Mouse (Mus musculus): ENCODE results near the gene Card10. TPM values are rescaled to one million over a fixed set of nuclear protein-coding genes. Genes with fewer than 3 reads are reported as not detected.
A peak's percentile ranks its signal among the peaks of the same experiment; 100 is the strongest.

The Card10 gene
- polyA plus RNA-seq, 1 experiment from 2014 or later: 10.6 TPM

- H3K4me2 ChIP-seq (replicated peaks; ENCODE audit: low read depth, low read length): no peak overlapping the region
- H3K27ac ChIP-seq (ENCODE audit: low read length): no peak overlapping the region
- H3K4me3 ChIP-seq (ENCODE audit: low read length): no peak overlapping the region
- 0 out of 2 replicates have a peak, but pooled peaks cover 5% of the 10 kb centered on the region for H3K27me3 ChIP-seq (ENCODE audit: insufficient read depth, low read length)
- H3K4me1 ChIP-seq (ENCODE audit: insufficient read depth, low read length): peaks cover 17% of the 10 kb centered on the region
- H3K9ac ChIP-seq (replicated peaks; ENCODE audit: low read length): no peak overlapping the region
- peaks cover 7% of the 10 kb centered on the region; the same call in 1 of the 2 replicates for H3K36me3 ChIP-seq (ENCODE audit: insufficient read depth, low read length)
- H3K9me3 ChIP-seq (ENCODE audit: low read length): no peaks in the 10 kb centered on the region
- WGBS: 80% methylated on average over 13 of the region's 13 CpGs
- ATAC-seq (ENCODE audit: low FRiP score, low TSS enrichment): no peak
Observed at GRCm38 (mm10) chr15:78789721-78790323, 13.0 kb downstream of the Card10 start.

DNA sequence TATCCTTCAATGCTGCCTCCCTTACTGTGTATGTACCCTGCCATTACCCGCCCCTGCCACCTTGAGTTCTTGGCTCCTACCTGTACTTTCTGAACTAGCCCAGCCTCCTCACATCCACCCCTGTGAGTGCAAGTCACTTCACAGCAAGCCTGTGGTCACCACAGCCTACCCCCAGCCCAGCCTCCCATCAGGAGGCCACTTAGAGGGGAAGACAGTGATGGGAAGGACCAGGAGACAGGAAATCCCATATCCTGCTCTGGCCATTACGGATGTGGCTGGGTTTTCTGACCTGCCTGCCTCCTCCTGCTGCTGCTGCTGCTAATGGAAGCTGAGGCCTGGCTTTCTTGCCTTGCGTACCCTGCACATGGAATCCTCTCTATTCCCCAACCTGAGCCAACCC is 14.8 kb downstream of the Card10 start:
- H3K27me3 ChIP-seq (ENCODE audit: insufficient read depth, low read length): 0 out of 2 replicates have a peak, but pooled peaks cover 5% of the 10 kb centered on the region
- H3K27ac ChIP-seq (ENCODE audit: low read length): peak overlapping the region; percentile 80
- H3K9me3 ChIP-seq (ENCODE audit: low read length): no peaks in the 10 kb centered on the region
- peaks cover 4% of the 10 kb centered on the region; the same call in 1 of the 2 replicates for H3K36me3 ChIP-seq (ENCODE audit: insufficient read depth, low read length)
- H3K4me2 ChIP-seq (replicated peaks; ENCODE audit: low read depth, low read length): no peak overlapping the region
- peaks cover 17% of the 10 kb centered on the region; the same call in 1 of the 2 replicates for H3K4me1 ChIP-seq (ENCODE audit: insufficient read depth, low read length)
- 69% methylated on average over 3 of the region's 3 CpGs for WGBS
- H3K4me3 ChIP-seq (ENCODE audit: low read length): no peak overlapping the region
- H3K9ac ChIP-seq (replicated peaks; ENCODE audit: low read length): peak overlapping the region; percentile 36; the same call in 1 of the 2 replicates
- ATAC-seq (ENCODE audit: low FRiP score, low TSS enrichment): no peak

- ATAC-seq (ENCODE audit: low FRiP score, low TSS enrichment): no peak
- H3K27me3 ChIP-seq (ENCODE audit: insufficient read depth, low read length): 0 out of 2 replicates have a peak, but pooled peaks cover 5% of the 10 kb centered on the region
- peak overlapping the region; percentile 80 for H3K27ac ChIP-seq (ENCODE audit: low read length)
- no peak overlapping the region for H3K4me2 ChIP-seq (replicated peaks; ENCODE audit: low read depth, low read length)
- H3K9ac ChIP-seq (replicated peaks; ENCODE audit: low read length): no peak overlapping the region
- 0 out of 2 replicates have a peak, but pooled peaks cover 3% of the 10 kb centered on the region for H3K36me3 ChIP-seq (ENCODE audit: insufficient read depth, low read length)
- no peak overlapping the region for H3K4me3 ChIP-seq (ENCODE audit: low read length)
- WGBS: 49% methylated on average over 9 of the region's 9 CpGs
- H3K9me3 ChIP-seq (ENCODE audit: low read length): no peaks in the 10 kb centered on the region
- H3K4me1 ChIP-seq (ENCODE audit: insufficient read depth, low read length): peaks cover 17% of the 10 kb centered on the region; the same call in 1 of the 2 replicates
Observed at GRCm38 (mm10) chr15:78787287-78787856, 15.5 kb downstream of the Card10 start.

- Histone ChIP-seq H3K4me2 (replicated peaks; ENCODE audit: low read depth, low read length) (no peak overlapping the region), H3K4me1 (ENCODE audit: insufficient read depth, low read length) (peaks cover 14% of the 10 kb centered on the region; the same call in 1 of the 2 replicates), H3K36me3 (ENCODE audit: insufficient read depth, low read length) (0 out of 2 replicates have a peak, but pooled peaks cover 3% of the 10 kb centered on the region), H3K27me3 (ENCODE audit: insufficient read depth, low read length) (0 out of 2 replicates have a peak, but pooled peaks cover 5% of the 10 kb centered on the region), H3K9ac (replicated peaks; ENCODE audit: low read length) (no peak overlapping the region), H3K27ac (ENCODE audit: low read length) (peak overlapping the region; percentile 80), H3K9me3 (ENCODE audit: low read length) (no peaks in the 10 kb centered on the region), H3K4me3 (ENCODE audit: low read length) (no peak overlapping the region)
- 81% methylated on average over 9 of the region's 9 CpGs for WGBS
- ATAC-seq (ENCODE audit: low FRiP score, low TSS enrichment): no peak
Observed at GRCm38 (mm10) chr15:78786411-78786818, 16.4 kb downstream of the Card10 start.

DNA sequence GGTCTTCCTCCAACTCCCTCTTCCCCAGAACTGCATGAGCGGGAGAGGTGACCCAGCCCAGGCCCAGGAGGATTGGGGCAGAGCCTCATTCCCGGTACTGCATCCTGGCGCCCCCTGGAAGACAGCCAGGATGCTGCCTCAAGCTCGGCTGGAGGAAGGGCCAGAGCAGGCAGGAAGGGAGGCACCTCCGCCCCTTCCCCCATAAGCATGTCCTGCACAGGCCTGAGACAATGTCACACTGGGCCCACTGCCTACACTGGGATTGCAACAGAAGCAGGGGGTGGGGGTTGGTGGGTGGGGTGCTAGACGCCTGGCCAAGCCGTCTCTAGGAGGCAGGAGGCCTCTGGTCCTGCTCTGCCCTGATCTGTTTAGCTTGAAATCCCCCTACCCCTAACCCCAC is 16.9 kb downstream of the Card10 start:
- Histone ChIP-seq H3K27ac (ENCODE audit: low read length) (peak overlapping the region; percentile 80), H3K36me3 (ENCODE audit: insufficient read depth, low read length) (0 out of 2 replicates have a peak, but pooled peaks cover 3% of the 10 kb centered on the region)
- ATAC-seq (ENCODE audit: low FRiP score, low TSS enrichment): peak; percentile 66; the same call in 1 of the 2 replicates

DNA sequence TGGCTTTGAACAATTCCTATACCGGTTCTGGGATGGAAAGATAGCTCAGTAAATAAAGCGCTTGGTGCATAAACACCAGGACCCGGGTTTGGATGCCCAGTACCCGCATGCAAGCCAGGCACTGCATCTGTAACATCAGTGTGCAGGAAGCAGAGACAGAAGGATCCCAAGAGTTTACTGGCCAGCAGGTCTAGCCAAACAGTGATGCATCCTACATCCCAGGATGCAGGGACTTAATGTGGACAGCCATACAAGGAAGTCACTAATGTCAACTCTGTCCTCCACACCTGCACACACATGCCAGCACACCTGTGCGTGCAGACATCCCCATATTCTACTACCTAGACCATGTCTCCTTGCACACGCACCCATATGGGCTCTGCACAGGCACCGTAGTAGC is 17.6 kb downstream of the Card10 start:
- H3K27me3 ChIP-seq (ENCODE audit: insufficient read depth, low read length): 0 out of 2 replicates have a peak, but pooled peaks cover 5% of the 10 kb centered on the region
- H3K4me2 ChIP-seq (replicated peaks; ENCODE audit: low read depth, low read length): no peak overlapping the region
- ATAC-seq (ENCODE audit: low FRiP score, low TSS enrichment): no peak
- peak overlapping the region; percentile 8; the same call in 1 of the 2 replicates for H3K27ac ChIP-seq (ENCODE audit: low read length)
- 89% methylated on average over 7 of the region's 7 CpGs for WGBS
- H3K4me3 ChIP-seq (ENCODE audit: low read length): no peak overlapping the region
- no peak overlapping the region for H3K9ac ChIP-seq (replicated peaks; ENCODE audit: low read length)
- peaks cover 6% of the 10 kb centered on the region; the same call in 1 of the 2 replicates for H3K4me1 ChIP-seq (ENCODE audit: insufficient read depth, low read length)
- H3K36me3 ChIP-seq (ENCODE audit: insufficient read depth, low read length): 0 out of 2 replicates have a peak, but pooled peaks cover 3% of the 10 kb centered on the region
- no peaks in the 10 kb centered on the region for H3K9me3 ChIP-seq (ENCODE audit: low read length)

More for the DNA sequence above, 16.9 kb downstream of the Card10 start:
- Histone ChIP-seq H3K4me3 (ENCODE audit: low read length) (no peak overlapping the region), H3K4me1 (ENCODE audit: insufficient read depth, low read length) (peaks cover 12% of the 10 kb centered on the region; the same call in 1 of the 2 replicates), H3K9me3 (ENCODE audit: low read length) (no peaks in the 10 kb centered on the region), H3K9ac (replicated peaks; ENCODE audit: low read length) (no peak overlapping the region), H3K4me2 (replicated peaks; ENCODE audit: low read depth, low read length) (no peak overlapping the region), H3K27me3 (ENCODE audit: insufficient read depth, low read length) (0 out of 2 replicates have a peak, but pooled peaks cover 5% of the 10 kb centered on the region)
- 44% methylated on average over 7 of the region's 7 CpGs for WGBS

DNA sequence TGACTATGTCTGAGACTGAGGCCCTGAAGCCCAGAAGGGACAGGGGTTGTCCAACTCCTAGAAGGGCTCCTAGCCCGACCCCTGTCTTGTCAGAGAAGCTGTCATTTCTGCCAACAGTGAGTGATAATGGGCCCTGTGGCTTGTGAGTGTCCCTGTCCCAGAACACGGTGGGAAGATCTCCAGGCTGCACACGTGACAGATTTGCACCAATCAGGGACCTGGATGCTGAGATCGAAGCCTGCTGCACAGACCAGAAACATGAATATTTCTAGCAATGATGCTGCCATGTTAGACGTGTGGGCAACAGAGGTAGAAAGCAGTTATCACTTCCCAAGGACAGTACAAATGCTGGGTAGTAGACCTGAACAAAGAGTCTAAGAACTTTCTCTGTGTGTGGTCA is 18.3 kb downstream of the Card10 start:
- Histone ChIP-seq H3K27me3 (ENCODE audit: insufficient read depth, low read length) (0 out of 2 replicates have a peak, but pooled peaks cover 5% of the 10 kb centered on the region), H3K36me3 (ENCODE audit: insufficient read depth, low read length) (0 out of 2 replicates have a peak, but pooled peaks cover 3% of the 10 kb centered on the region), H3K4me1 (ENCODE audit: insufficient read depth, low read length) (peaks cover 6% of the 10 kb centered on the region; the same call in 1 of the 2 replicates), H3K9me3 (ENCODE audit: low read length) (no peaks in the 10 kb centered on the region), H3K9ac (replicated peaks; ENCODE audit: low read length) (no peak overlapping the region), H3K4me3 (ENCODE audit: low read length) (no peak overlapping the region), H3K27ac (ENCODE audit: low read length) (no peak overlapping the region), H3K4me2 (replicated peaks; ENCODE audit: low read depth, low read length) (no peak overlapping the region)
- ATAC-seq (ENCODE audit: low FRiP score, low TSS enrichment): no peak
- WGBS: 72% methylated on average over 5 of the region's 5 CpGs

DNA sequence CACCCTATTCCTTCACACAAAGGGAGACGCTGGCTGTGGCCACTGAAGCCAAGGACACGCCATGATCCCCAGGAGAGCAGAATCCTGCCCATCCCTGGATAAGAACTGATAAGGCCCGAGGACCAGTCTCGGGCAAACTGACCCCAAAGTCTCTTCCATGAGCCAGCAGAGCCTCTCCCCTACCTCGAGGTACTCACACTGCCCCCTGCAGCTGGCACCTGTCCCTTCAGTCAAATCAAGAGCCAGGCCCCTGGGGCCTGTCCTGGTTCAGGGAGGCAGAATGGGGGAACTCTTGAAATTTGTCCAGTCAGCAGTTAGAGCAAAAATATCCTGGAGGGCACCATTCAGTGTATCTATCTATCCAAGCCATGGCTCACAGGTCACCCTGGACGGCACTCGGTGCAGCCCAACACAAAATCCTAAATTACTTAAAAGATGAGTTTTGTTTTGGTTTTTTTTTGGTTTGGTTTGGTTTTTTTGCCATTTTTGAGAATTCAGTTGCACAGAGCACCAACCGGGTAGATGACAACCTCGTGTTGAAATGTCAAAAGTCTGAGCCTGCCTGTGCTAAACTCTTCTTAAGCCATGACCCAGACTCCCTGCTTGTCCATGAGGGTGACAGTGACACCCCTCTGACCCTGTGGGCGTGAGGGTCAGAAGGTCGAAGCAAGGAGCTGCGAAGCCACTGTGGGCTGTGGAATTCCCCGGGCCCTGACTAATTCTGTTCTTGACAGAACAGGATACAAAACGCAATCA is 20.3 kb downstream of the Card10 start:
- 69% methylated on average over 14 of the region's 14 CpGs for WGBS
- no peaks in the 10 kb centered on the region for H3K36me3 ChIP-seq (ENCODE audit: insufficient read depth, low read length)
- H3K4me2 ChIP-seq (replicated peaks; ENCODE audit: low read depth, low read length): no peak overlapping the region
- no peak overlapping the region for H3K9ac ChIP-seq (replicated peaks; ENCODE audit: low read length)
- H3K4me3 ChIP-seq (ENCODE audit: low read length): no peak overlapping the region
- H3K27me3 ChIP-seq (ENCODE audit: insufficient read depth, low read length): 0 out of 2 replicates have a peak, but pooled peaks cover 5% of the 10 kb centered on the region
- H3K9me3 ChIP-seq (ENCODE audit: low read length): no peaks in the 10 kb centered on the region
- ATAC-seq (ENCODE audit: low FRiP score, low TSS enrichment): no peak
- peaks cover 4% of the 10 kb centered on the region; the same call in 1 of the 2 replicates for H3K4me1 ChIP-seq (ENCODE audit: insufficient read depth, low read length)
- no peak overlapping the region for H3K27ac ChIP-seq (ENCODE audit: low read length)

GRCm38 (mm10) chr15:78780908-78781307 is 21.9 kb downstream of the Card10 start:
- no peak overlapping the region for H3K27ac ChIP-seq (ENCODE audit: low read length)
- H3K36me3 ChIP-seq (ENCODE audit: insufficient read depth, low read length): peaks cover 7% of the 10 kb centered on the region; the same call in 1 of the 2 replicates
- H3K4me3 ChIP-seq (ENCODE audit: low read length): no peak overlapping the region
- H3K27me3 ChIP-seq (ENCODE audit: insufficient read depth, low read length): 0 out of 2 replicates have a peak, but pooled peaks cover 5% of the 10 kb centered on the region
- H3K4me2 ChIP-seq (replicated peaks; ENCODE audit: low read depth, low read length): no peak overlapping the region
- peak; percentile 16; the same call in 1 of the 2 replicates for ATAC-seq (ENCODE audit: low FRiP score, low TSS enrichment)
- 0 out of 2 replicates have a peak, but pooled peaks cover 4% of the 10 kb centered on the region for H3K4me1 ChIP-seq (ENCODE audit: insufficient read depth, low read length)
- WGBS: 79% methylated on average over 7 of the region's 7 CpGs
- H3K9ac ChIP-seq (replicated peaks; ENCODE audit: low read length): no peak overlapping the region
- 0 out of 2 replicates have a peak, but pooled peaks cover 4% of the 10 kb centered on the region for H3K9me3 ChIP-seq (ENCODE audit: low read length)

Measured in kidney, embryonic 16.5 days (tissue).